Mouse (Mus musculus): ENCODE measurements at regions not wholly inside any gene's neighbourhood (a gene's known extent, or its start where the extent isn't known, plus 50 kb on each side); places are given as distances from the start of the nearest gene placed in this dataset.
A peak's percentile ranks its signal among the peaks of the same experiment; 100 is the strongest.

DNA sequence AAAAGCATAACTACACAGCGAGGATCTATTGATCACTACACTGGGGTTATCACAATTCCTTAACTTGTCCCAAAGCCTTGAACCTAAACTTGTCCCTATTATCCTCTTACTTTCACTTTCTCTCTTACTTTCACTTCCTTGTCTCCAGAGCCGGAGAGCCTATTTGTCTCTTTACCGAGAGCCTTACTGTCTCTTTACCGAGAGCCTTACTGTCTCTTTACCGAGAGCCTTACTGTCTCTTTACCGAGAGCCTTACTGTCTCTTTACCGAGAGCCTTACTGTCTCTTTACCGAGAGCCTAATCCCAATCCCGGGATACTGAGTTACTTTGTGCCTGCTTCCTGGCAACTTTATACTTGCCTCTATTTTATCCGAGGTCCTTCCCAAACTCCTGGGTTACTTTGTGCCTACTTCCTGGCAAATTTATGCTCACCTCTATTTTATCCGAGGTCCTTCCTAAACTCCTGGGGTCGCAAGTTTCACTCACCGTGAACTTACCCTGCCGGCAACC lies 335.3 kb upstream of the Ccng1 start:
- DNase-seq: peak; percentile 10

- no peak for DNase-seq
Measured at GRCm38 (mm10) chr11:41063570-41063969, 308.5 kb upstream of the Ccng1 start.

DNA sequence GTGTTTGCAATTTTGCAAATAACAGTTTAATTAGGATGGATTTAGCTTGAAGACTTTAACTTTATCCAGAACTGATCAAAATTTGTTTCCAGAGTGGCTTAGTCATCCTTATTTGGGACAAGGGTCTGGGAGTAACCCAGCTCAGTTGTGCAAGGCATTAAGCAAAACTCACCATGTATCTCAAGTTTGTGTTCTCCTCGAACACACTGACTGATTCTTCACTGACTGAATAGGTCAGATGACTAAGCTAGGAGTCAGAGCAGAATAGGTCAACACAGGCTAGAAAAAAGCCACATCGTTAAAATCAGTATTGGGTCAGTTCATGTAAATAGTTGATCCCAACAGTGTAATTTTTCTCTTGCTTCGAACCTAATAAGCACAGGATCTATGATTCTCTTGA lies 302.7 kb upstream of the Ccng1 start:
- DNase-seq: no peak

- DNase-seq: no peak
Measured at GRCm38 (mm10) chr11:41030018-41030417, 274.9 kb upstream of the Ccng1 start.

- no peak for DNase-seq
Measured at GRCm38 (mm10) chr11:41010096-41010495, 255.0 kb upstream of the Ccng1 start.

GRCm38 (mm10) chr11:40972806-40973205 lies 217.7 kb upstream of the Ccng1 start:
- no peak for DNase-seq

DNA sequence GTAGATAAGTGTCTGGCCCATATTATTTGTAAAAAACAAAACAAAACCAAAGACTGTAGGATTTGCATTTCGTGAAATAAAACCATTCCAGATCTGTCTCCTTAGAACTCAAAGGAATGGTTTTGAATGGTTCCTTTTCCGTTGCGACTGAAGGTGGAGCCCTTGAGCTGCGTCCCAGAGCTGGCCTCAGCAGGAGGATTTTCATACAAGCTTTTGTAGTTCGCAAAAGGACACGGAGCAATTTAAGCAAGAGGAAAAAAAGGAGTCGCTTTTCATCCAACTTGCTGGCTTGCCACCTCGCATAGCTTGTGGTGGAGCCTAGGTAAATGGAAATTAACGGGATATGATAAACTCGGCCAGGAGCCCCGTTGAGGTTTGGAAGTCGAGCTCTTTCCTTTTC lies 172.1 kb upstream of the Ccng1 start:
- peak; percentile 25 for DNase-seq

- no peak for DNase-seq
Measured at GRCm38 (mm10) chr11:40891485-40891884, 136.4 kb upstream of the Ccng1 start.

DNA sequence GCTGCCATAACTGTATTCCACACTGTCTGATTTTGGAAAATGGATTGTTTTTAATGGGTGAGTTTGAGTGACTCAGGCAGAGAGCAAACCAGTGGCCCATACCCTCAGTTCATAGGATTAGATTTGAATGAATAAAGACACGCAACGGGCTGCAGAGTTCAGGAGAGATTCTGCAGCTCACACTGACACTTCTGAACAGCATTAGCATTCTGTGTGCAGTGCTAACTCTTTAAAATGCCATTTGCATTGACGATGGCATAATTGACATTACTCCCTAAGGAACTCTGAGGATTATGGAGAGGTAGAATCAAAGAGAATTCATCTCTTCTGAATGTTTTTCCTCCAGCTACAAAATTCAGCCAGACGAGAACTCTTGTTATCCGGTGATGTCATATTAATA lies 129.4 kb upstream of the Ccng1 start:
- DNase-seq: no peak

DNA sequence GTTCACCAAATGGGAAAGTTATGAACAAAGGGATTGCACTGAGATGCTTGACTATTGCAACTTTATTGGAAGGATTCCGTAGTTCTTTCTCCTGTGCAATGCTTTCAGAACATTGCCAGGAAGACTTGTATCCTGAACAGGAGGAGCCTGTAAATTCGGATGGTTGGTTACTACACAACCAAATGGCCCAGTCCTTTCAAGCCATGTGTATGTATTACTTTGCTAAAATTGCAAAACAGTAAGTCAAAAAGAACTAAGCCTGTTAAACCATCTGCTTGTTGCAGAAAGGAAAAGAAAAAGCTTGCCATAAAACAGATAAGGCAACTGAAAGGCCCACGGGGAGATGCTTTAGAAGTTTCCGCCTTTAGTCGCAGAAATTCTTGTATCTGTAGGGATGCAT lies 124.5 kb upstream of the Ccng1 start:
- DNase-seq: no peak

GRCm38 (mm10) chr11:40873002-40873401 lies 117.9 kb upstream of the Ccng1 start:
- DNase-seq: no peak

- DNase-seq: peak; percentile 51
Measured at GRCm38 (mm10) chr11:40865694-40866093, 110.6 kb upstream of the Ccng1 start.

DNA sequence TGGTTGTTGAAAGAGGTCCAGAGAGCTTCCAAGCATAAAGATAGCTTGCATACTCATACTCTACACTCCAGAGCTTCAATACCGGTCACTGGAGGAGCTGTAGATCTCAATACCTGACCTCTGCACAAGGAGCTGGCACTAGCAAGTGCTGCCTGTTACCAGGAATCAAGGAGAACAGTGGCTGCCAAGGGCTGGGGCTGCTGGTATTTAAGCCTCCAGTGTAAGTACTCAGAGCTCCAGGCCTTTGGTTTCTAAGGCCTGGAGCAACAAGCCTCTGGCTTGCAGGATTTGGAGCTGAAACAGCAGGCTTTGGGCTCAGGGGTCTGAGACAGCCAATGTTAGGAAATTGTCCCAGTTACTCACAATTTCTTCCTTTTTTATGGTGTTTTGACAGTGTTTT lies 96.2 kb upstream of the Ccng1 start:
- DNase-seq: no peak

DNA sequence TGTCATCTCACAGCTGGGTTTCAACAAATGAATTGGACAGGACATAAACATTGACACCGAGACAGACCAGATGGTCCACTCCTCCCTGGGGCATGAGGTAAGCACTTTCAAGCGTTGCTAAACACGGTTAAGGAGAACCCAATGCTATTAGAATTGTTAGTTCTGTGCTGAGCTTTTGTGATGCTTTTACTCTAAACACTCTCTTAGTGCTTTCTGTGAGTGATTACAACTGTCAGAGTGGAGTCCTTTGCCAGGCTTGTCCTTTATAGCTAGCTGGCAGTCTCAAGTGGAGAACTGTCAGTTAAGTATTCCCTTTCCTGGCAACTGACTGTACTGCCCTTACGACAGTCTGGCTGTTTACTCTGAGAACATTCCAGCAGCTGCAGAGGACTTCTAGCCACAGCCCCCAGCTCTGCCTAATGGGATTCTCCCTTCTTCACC lies 95.6 kb upstream of the Ccng1 start:
- peak; percentile 8 for DNase-seq

GRCm38 (mm10) chr11:40846586-40846985 lies 91.5 kb upstream of the Ccng1 start:
- DNase-seq: no peak

GRCm38 (mm10) chr11:40835393-40835792 lies 80.3 kb upstream of the Ccng1 start:
- no peak for DNase-seq

Data from lung, postnatal 14 days (tissue).